Mouse (Mus musculus): ENCODE data around the gene Acr. TPM values are rescaled to one million over a fixed set of nuclear protein-coding genes. Genes with fewer than 3 reads are reported as not detected.

The Acr gene
- total and polyA plus RNA-seq, 2 experiments from 2014 or later = 0.23 TPM; not detected in 1

DNA sequence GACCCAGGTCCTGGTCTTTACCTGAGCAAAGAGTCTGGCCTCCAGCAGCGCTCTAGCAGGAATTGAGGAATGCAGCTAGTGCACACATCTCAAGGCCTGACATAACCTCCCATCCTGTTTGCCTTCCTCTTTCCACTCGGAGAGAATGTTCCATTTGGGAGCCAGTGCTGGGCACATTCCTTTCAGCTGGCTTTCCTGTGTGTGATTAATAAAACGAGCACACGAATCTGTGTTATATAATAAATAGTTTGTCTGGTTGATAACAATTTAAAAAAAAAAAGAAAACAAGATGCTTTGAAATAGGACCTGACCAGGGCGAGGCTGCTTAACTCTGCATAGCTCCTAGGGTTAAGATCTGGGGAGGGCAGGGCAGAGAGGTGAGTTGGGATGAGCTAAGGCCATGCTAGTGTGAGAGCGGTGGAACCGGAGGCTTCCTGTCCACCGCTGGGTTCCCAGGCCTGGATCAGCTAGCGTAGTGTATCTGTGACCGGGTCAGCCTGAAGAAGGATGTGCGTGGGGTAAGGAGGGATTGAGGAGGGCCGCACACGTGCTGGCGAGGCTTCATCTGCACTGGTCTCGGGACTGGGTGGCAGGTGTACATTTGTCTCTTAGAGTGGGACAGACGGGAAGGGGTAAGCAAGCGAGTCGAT lies 39.8 kb upstream of the Acr start:
- TF ChIP-seq CTCF (IDR thresholded peaks at IDR 0.05; ENCODE audit: low read depth) = no peak
- no peak for TF ChIP-seq EP300 (IDR thresholded peaks at IDR 0.05; ENCODE audit: low read depth)
- DNase-seq (ENCODE audit: low spot score) = no peak
- 0 out of 2 replicates have a peak overlapping the region, but pooled peaks have one; percentile 9 for H3K27ac ChIP-seq (ENCODE audit: low read depth)
- H3K4me1 ChIP-seq (ENCODE audit: control insufficient read depth, insufficient read depth) = no peaks in the 10 kb centered on the region
- peaks cover 31% of the 10 kb centered on the region for H3K27me3 ChIP-seq (ENCODE audit: control insufficient read depth, insufficient read depth, low read length)
- no peak overlapping the region for H3K9ac ChIP-seq (replicated peaks; ENCODE audit: low read depth, low read length)
- ATAC-seq (ENCODE audit: insufficient read depth, low read depth) = no peak
- no peaks in the 10 kb centered on the region for H3K9me3 ChIP-seq (replicated peaks; ENCODE audit: control insufficient read depth, low read length)
- H3K36me3 ChIP-seq (replicated peaks; ENCODE audit: control insufficient read depth, insufficient read depth, low read length) = 0 out of 2 replicates have a peak, but pooled peaks cover 8% of the 10 kb centered on the region
- 71% methylated on average over 18 of the region's 18 CpGs for WGBS
- no peak overlapping the region for H3K4me3 ChIP-seq (ENCODE audit: low read depth, low read length)
- H3K4me2 ChIP-seq (ENCODE audit: low read depth, low read length) = no peak overlapping the region

DNA sequence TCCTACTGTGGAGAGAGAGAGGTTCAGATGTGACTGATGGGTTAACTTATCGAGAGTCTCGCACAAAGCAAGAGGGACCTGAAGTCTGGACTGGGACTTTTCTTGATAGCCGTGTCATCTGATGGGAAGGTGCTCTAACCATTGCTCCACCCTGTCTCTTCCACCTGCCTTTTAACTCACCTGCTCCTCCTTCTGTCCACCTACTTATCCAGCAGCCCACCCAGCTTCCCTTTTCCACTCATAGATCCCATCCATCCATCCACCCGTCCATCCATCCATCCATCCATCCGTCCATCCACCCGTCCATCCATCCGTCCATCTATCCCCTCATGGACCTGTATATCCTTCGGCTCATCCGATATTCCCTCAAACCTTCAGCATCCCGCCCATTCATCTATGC lies 39.2 kb upstream of the Acr start:
- 0 out of 2 replicates have a peak overlapping the region, but pooled peaks have one; percentile 9 for H3K27ac ChIP-seq (ENCODE audit: low read depth)
- H3K9ac ChIP-seq (replicated peaks; ENCODE audit: low read depth, low read length) = no peak overlapping the region
- ATAC-seq (ENCODE audit: insufficient read depth, low read depth) (no peak), DNase-seq (ENCODE audit: low spot score) (no peak)
- H3K4me1 ChIP-seq (ENCODE audit: control insufficient read depth, insufficient read depth) = no peaks in the 10 kb centered on the region
- H3K4me2 ChIP-seq (ENCODE audit: low read depth, low read length) = no peak overlapping the region
- 89% methylated on average over 10 of the region's 10 CpGs for WGBS
- H3K9me3 ChIP-seq (replicated peaks; ENCODE audit: control insufficient read depth, low read length) = no peaks in the 10 kb centered on the region
- 0 out of 2 replicates have a peak, but pooled peaks cover 8% of the 10 kb centered on the region for H3K36me3 ChIP-seq (replicated peaks; ENCODE audit: control insufficient read depth, insufficient read depth, low read length)
- no peak overlapping the region for H3K4me3 ChIP-seq (ENCODE audit: low read depth, low read length)
- peaks cover 27% of the 10 kb centered on the region for H3K27me3 ChIP-seq (ENCODE audit: control insufficient read depth, insufficient read depth, low read length)
- TF ChIP-seq CTCF (IDR thresholded peaks at IDR 0.05; ENCODE audit: low read depth) (no peak), EP300 (IDR thresholded peaks at IDR 0.05; ENCODE audit: low read depth) (no peak)

DNA sequence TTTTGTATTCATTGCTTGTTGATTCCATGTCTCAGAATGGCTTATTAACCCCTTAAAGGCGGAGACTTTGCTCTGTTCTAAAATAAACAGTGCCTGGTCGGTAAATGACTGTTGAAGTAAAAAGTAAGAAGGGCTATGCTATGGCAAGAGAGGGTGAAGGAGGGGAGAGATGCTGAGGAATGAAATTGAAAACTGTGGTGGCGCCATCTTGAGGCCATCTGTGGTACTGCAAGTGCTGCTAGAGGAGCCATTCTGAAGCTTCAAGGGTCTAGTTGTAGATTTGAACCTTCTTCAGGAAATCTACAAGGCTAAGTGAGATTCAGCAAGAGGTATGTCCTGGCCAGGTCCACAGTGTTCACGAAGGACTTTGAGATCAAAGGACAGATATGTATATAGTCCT lies 37.8 kb upstream of the Acr start:
- ATAC-seq (ENCODE audit: insufficient read depth, low read depth) = no peak
- H3K9me3 ChIP-seq (replicated peaks; ENCODE audit: control insufficient read depth, low read length) = no peaks in the 10 kb centered on the region
- no peak overlapping the region for H3K4me2 ChIP-seq (ENCODE audit: low read depth, low read length)
- H3K4me3 ChIP-seq (ENCODE audit: low read depth, low read length) = no peak overlapping the region
- H3K9ac ChIP-seq (replicated peaks; ENCODE audit: low read depth, low read length) = no peak overlapping the region
- 15% methylated on average over 4 of the region's 4 CpGs for WGBS
- peak; percentile 37 for DNase-seq (ENCODE audit: low spot score)
- no peaks in the 10 kb centered on the region for H3K4me1 ChIP-seq (ENCODE audit: control insufficient read depth, insufficient read depth)
- H3K27me3 ChIP-seq (ENCODE audit: control insufficient read depth, insufficient read depth, low read length) = 0 out of 2 replicates have a peak, but pooled peaks cover 17% of the 10 kb centered on the region
- 0 out of 2 replicates have a peak, but pooled peaks cover 8% of the 10 kb centered on the region for H3K36me3 ChIP-seq (replicated peaks; ENCODE audit: control insufficient read depth, insufficient read depth, low read length)
- no peak overlapping the region for H3K27ac ChIP-seq (ENCODE audit: low read depth)
- TF ChIP-seq EP300 (IDR thresholded peaks at IDR 0.05; ENCODE audit: low read depth) (no peak), CTCF (IDR thresholded peaks at IDR 0.05; ENCODE audit: low read depth) (peak; percentile 86)

DNA sequence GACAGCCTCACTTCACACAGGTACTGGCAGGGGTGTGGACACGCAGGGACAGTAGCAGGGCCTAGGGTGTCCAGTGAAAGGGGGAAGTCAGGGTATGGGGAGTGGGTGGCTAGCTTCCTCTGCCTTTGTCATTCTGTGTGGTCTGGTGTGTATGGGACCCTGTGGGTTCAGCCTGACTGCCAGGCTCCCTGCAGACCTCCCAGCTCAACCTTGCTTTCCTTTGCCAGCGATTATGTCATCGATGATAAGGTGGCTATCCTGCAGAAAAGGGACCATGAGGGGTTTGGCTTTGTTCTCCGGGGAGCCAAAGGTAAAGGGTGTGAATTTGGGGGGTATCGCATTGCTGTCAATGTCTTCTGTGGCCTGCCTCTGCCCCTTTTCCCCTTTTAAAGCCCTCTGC lies 36.7 kb upstream of the Acr start:
- Histone ChIP-seq H3K4me1 (ENCODE audit: control insufficient read depth, insufficient read depth) (no peaks in the 10 kb centered on the region), H3K27me3 (ENCODE audit: control insufficient read depth, insufficient read depth, low read length) (0 out of 2 replicates have a peak, but pooled peaks cover 14% of the 10 kb centered on the region), H3K9ac (replicated peaks; ENCODE audit: low read depth, low read length) (no peak overlapping the region), H3K9me3 (replicated peaks; ENCODE audit: control insufficient read depth, low read length) (no peaks in the 10 kb centered on the region), H3K27ac (ENCODE audit: low read depth) (no peak overlapping the region), H3K4me3 (ENCODE audit: low read depth, low read length) (no peak overlapping the region), H3K4me2 (ENCODE audit: low read depth, low read length) (no peak overlapping the region), H3K36me3 (replicated peaks; ENCODE audit: control insufficient read depth, insufficient read depth, low read length) (0 out of 2 replicates have a peak, but pooled peaks cover 8% of the 10 kb centered on the region)
- TF ChIP-seq CTCF (IDR thresholded peaks at IDR 0.05; ENCODE audit: low read depth) (no peak), EP300 (IDR thresholded peaks at IDR 0.05; ENCODE audit: low read depth) (no peak)
- ATAC-seq (ENCODE audit: insufficient read depth, low read depth) (no peak), DNase-seq (ENCODE audit: low spot score) (no peak)
- 76% methylated on average over 5 of the region's 5 CpGs for WGBS

DNA sequence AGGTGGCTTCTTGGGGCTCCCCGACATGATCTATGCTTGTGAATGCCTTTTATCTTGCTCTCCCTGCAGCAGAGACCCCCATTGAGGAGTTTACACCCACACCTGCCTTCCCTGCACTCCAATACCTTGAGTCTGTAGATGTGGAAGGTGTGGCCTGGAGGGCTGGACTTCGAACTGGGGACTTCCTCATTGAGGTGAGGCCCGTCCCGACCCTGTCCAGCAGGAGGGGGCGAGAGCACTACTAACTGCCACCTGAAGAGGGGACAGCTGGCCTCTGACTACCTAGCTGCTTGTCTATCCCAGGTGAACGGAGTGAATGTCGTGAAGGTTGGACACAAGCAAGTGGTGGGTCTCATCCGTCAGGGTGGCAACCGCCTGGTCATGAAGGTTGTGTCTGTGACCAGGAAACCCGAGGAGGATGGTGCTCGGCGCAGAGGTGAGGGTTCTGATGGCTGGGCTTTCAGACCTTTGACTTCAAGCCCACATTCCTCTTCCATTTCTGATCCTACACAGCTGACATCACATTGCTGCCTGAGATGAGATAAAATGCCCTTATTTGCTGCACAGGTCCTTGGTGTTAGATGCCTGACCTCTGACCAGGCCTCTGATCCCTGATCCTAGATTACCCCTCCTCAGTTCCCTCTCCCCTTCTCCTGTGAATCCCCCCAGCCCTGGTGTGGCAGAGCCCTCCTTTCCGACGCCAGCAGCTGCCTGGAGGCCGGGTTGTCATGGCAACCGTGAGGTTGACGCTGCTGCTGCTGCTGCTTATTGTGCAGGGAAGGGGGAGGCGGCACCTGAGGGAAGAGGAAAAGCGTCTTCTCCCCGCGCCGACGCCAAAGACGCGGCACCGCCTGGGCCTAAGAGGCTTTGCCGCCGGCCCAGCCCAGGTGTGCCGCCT lies 35.9 kb upstream of the Acr start:
- no peak overlapping the region for H3K4me2 ChIP-seq (ENCODE audit: low read depth, low read length)
- H3K36me3 ChIP-seq (replicated peaks; ENCODE audit: control insufficient read depth, insufficient read depth, low read length) = 0 out of 2 replicates have a peak, but pooled peaks cover 8% of the 10 kb centered on the region
- no peak overlapping the region for H3K27ac ChIP-seq (ENCODE audit: low read depth)
- H3K4me1 ChIP-seq (ENCODE audit: control insufficient read depth, insufficient read depth) = no peaks in the 10 kb centered on the region
- 0 out of 2 replicates have a peak, but pooled peaks cover 14% of the 10 kb centered on the region for H3K27me3 ChIP-seq (ENCODE audit: control insufficient read depth, insufficient read depth, low read length)
- no peak overlapping the region for H3K4me3 ChIP-seq (ENCODE audit: low read depth, low read length)
- DNase-seq (ENCODE audit: low spot score) = no peak
- no peak for ATAC-seq (ENCODE audit: insufficient read depth, low read depth)
- H3K9me3 ChIP-seq (replicated peaks; ENCODE audit: control insufficient read depth, low read length) = no peaks in the 10 kb centered on the region
- TF ChIP-seq CTCF (IDR thresholded peaks at IDR 0.05; ENCODE audit: low read depth) = no peak
- no peak for TF ChIP-seq EP300 (IDR thresholded peaks at IDR 0.05; ENCODE audit: low read depth)
- 38% methylated on average over 29 of the region's 29 CpGs for WGBS
- no peak overlapping the region for H3K9ac ChIP-seq (replicated peaks; ENCODE audit: low read depth, low read length)

Data from heart, postnatal 0 days (tissue).